Mouse (Mus musculus): ENCODE measurements at regions not wholly inside any gene's neighbourhood (a gene's known extent, or its start where the extent isn't known, plus 50 kb on each side); places are given as distances from the start of the nearest gene placed in this dataset.

DNA sequence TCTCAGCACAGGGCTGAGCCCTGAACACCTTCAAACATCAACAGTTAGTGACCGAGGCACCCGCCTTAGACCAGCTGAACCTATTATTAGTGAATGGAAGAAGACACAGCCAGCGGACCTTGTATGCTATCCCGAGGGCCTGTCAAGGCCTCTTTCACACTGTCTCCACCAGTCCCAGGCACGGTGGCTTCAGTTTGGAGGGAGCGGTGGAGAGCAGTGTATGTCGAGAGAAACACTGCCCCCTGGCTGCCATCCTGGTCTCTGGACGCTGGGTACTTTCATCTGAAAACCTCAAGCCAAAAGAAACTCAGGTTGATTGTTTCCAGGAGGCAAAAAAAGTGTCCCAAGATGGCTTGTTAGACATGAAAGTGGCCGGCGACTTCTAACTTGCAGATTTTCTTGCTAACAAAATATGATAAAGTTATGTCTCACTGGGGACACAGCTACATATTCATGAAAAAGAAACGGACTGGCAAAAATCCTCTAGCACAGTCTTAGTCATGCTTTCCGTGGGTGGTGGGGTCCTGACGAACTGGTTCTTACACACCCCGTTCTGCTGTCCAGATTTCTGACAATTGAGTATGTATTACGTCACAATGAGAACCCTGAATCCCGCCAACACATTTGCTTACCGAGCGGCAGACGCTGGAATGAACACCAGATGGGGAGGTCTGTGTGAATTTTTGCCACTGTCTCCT is 57.2 kb upstream of the Igfbp7 start:
- Histone ChIP-seq H3K4me3 (replicated peaks in 1 of 3; ENCODE audit: low read depth in 2 of 3, low read length in 2 of 3, poor library complexity in 1 of 3) (no peak overlapping the region), H3K9ac (ENCODE audit: insufficient read depth, low read depth) (no peak overlapping the region; the same call in 1 of the 2 replicates), H3K4me1 (ENCODE audit: control insufficient read depth in 1 of 2, insufficient read depth in 2 of 2) (peaks cover 2 to 21% of the 10 kb centered on the region in 2 experiments; a peak in 2 of 4 replicates), H3K27me3 (replicated peaks) (no peaks in the 10 kb centered on the region), H3K27ac (ENCODE audit: insufficient read depth, low read depth) (no peak overlapping the region), H3K36me3 (replicated peaks in 1 of 2; ENCODE audit: control insufficient read depth in 1 of 2, insufficient read depth in 1 of 2, low read length in 1 of 2) (no peaks in the 10 kb centered on the region), H3K4me2 (ENCODE audit: insufficient read depth, low read depth, poor library complexity, severe bottlenecking) (peak overlapping the region; percentile 54), H3K79me2 (replicated peaks; ENCODE audit: control insufficient read depth, extremely low read depth, insufficient read depth, poor library complexity, severe bottlenecking) (no peaks in the 10 kb centered on the region), H3K9me3 (replicated peaks; ENCODE audit: low read length) (no peaks in the 10 kb centered on the region)
- in situ Hi-C loops (cut with MboI; ENCODE audit: low pct_ligation_motif_present, low pct_unique_long_range_greater_than_20kb, low sequenced_read_pairs) (loop anchor here (5.0 to 25.0 kb wide), 2 partner anchors 113 to 347 kb away; no protein-coding TSS in a partner anchor), dilution Hi-C loops (cut with MboI; ENCODE audit: extremely low pct_ligation_motif_present, extremely low pct_unique_long_range_greater_than_20kb, low sequenced_read_pairs) (no loop called here)
- TF ChIP-seq RAD21 (IDR thresholded peaks at IDR 0.05; ENCODE audit: low read depth, low read length) = peak; percentile 63
- TF ChIP-seq SIN3A (IDR thresholded peaks at IDR 0.05; ENCODE audit: low read length) = peak; percentile 23; the same call in 1 of the 2 replicates
- TF ChIP-seq SMC3 (IDR thresholded peaks at IDR 0.05; ENCODE audit: low read depth, low read length) = peak; percentile 78
- TF ChIP-seq MAX (IDR thresholded peaks at IDR 0.05; ENCODE audit: low read length) = 0 out of 2 replicates have a peak, but pooled peaks have one; percentile 42
- peak; percentile 50 to 85 for TF ChIP-seq CTCF (conservative IDR thresholded peaks at IDR 0.05 in 1 of 2, IDR thresholded peaks at IDR 0.05 in 1 of 2; ENCODE audit: low read depth in 2 of 2, low read length in 2 of 2)
- TF ChIP-seq ZNF384 (IDR thresholded peaks at IDR 0.05; ENCODE audit: low read depth, low read length) = no peak; the same call in 1 of the 2 replicates
- TF ChIP-seq MAZ (IDR thresholded peaks at IDR 0.05; ENCODE audit: low read depth, low read length) = no peak
- TF ChIP-seq MYC (IDR thresholded peaks at IDR 0.05; ENCODE audit: low read depth, low read length) = 0 out of 2 replicates have a peak, but pooled peaks have one; percentile 29
- DNase-seq (ENCODE audit: extremely low read depth) = peak; percentile 74

DNA sequence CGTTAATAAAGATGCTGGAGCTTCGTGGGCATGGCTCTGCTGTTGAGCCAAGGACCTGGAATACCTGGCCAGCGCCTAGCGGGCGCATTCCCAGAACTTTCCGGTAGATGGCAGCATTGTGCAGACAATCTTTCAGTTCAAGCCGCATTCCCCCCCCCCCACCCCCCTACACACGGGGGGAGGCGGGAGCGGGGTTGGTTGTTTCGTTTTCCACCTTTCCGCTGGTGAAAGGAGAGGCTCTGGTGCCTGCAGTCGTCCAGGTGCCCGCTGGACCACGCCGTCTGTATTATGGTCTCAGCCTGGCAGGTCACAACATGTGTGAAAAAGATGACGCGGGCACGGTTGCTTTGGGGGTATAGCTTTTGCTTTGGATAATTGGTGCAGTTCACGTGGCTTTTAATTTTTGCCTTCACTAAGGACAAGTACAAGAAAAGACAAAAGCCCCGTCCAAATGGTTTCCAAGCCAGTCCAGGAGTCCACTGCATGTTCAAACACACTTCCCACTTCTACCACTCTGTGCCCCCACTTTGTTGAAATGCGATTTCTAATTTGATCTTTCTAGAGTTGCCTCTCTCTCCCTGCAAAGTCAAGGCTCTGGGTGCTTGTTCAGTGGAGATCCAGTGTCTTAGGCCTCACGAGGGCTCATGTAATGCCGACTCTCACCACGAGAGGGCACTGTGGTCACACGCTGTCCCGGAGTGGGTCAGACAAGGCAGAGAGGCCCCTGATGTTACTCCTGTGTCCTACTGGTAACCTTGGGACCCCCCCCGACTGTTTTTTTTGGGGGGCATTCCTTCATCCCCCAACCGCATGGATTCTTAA is 52.3 kb upstream of the Igfbp7 start:
- no peaks in the 10 kb centered on the region for H3K27me3 ChIP-seq (replicated peaks)
- H3K9ac ChIP-seq (ENCODE audit: insufficient read depth, low read depth) = peak overlapping the region; percentile 3; the same call in 1 of the 2 replicates
- no peaks in the 10 kb centered on the region for H3K79me2 ChIP-seq (replicated peaks; ENCODE audit: control insufficient read depth, extremely low read depth, insufficient read depth, poor library complexity, severe bottlenecking)
- H3K4me1 ChIP-seq (ENCODE audit: control insufficient read depth in 1 of 2, insufficient read depth in 2 of 2) = peaks cover 0 to 14% of the 10 kb centered on the region in 2 experiments; a peak in 2 of 4 replicates
- peak overlapping the region; percentile 77 for H3K4me2 ChIP-seq (ENCODE audit: insufficient read depth, low read depth, poor library complexity, severe bottlenecking)
- peak overlapping the region; percentile 13; the same call in 1 of the 2 replicates for H3K27ac ChIP-seq (ENCODE audit: insufficient read depth, low read depth)
- in situ Hi-C loops (cut with MboI; ENCODE audit: low pct_ligation_motif_present, low pct_unique_long_range_greater_than_20kb, low sequenced_read_pairs) (loop anchor here (5.0 to 25.0 kb wide), 2 partner anchors 108 to 352 kb away; no protein-coding TSS in a partner anchor), dilution Hi-C loops (cut with MboI; ENCODE audit: extremely low pct_ligation_motif_present, extremely low pct_unique_long_range_greater_than_20kb, low sequenced_read_pairs) (no loop called here)
- no peaks in the 10 kb centered on the region for H3K36me3 ChIP-seq (replicated peaks in 1 of 2; ENCODE audit: control insufficient read depth in 1 of 2, insufficient read depth in 1 of 2, low read length in 1 of 2)
- DNase-seq (ENCODE audit: extremely low read depth) = peak; percentile 91
- H3K4me3 ChIP-seq (replicated peaks in 1 of 3; ENCODE audit: low read depth in 2 of 3, low read length in 2 of 3, poor library complexity in 1 of 3) = peak overlapping the region; percentile 41 to 55 (median 53)
- H3K9me3 ChIP-seq (replicated peaks; ENCODE audit: low read length) = no peaks in the 10 kb centered on the region
- TF ChIP-seq USF2 (conservative IDR thresholded peaks at IDR 0.05; ENCODE audit: low read depth, low read length) (no peak), CHD2 (IDR thresholded peaks at IDR 0.05; ENCODE audit: low read length) (peak; percentile 73; the same call in 1 of the 2 replicates), JUN (IDR thresholded peaks at IDR 0.05; ENCODE audit: insufficient read depth, low read depth, low read length) (0 out of 2 replicates have a peak, but pooled peaks have one; percentile 37), SMC3 (IDR thresholded peaks at IDR 0.05; ENCODE audit: low read depth, low read length) (peak; percentile 81), JUND (conservative IDR thresholded peaks at IDR 0.05; ENCODE audit: low read depth, low read length) (no peak), ELF1 (IDR thresholded peaks at IDR 0.05; ENCODE audit: low read depth, low read length) (peak; percentile 46; the same call in 1 of the 2 replicates), RAD21 (IDR thresholded peaks at IDR 0.05; ENCODE audit: low read depth, low read length) (peak; percentile 88), CTCF (conservative IDR thresholded peaks at IDR 0.05 in 1 of 2, IDR thresholded peaks at IDR 0.05 in 1 of 2; ENCODE audit: low read depth in 2 of 2, low read length in 2 of 2) (peak; percentile 91 to 98), HCFC1 (IDR thresholded peaks at IDR 0.05; ENCODE audit: low read depth, low read length) (0 out of 2 replicates have a peak, but pooled peaks have one; percentile 34), MEF2A (IDR thresholded peaks at IDR 0.05; ENCODE audit: borderline replicate concordance, low read depth, low read length) (peak; percentile 59; the same call in 1 of the 2 replicates), MAZ (IDR thresholded peaks at IDR 0.05; ENCODE audit: low read depth, low read length) (peak; percentile 98), CHD1 (IDR thresholded peaks at IDR 0.05; ENCODE audit: low read depth, low read length) (peak; percentile 19; the same call in 1 of the 2 replicates), MAX (IDR thresholded peaks at IDR 0.05; ENCODE audit: low read length) (peak; percentile 42), USF1 (IDR thresholded peaks at IDR 0.05; ENCODE audit: low read depth, low read length) (no peak), UBTF (IDR thresholded peaks at IDR 0.05; ENCODE audit: low read depth, low read length) (no peak), POLR2AphosphoS2 (IDR thresholded peaks at IDR 0.05; ENCODE audit: low read depth, low read length) (no peak), NELFE (IDR thresholded peaks at IDR 0.05; ENCODE audit: low read depth, low read length) (peak; percentile 33; the same call in 1 of the 2 replicates), TBP (conservative IDR thresholded peaks at IDR 0.05; ENCODE audit: low read depth, low read length) (no peak), MYC (IDR thresholded peaks at IDR 0.05; ENCODE audit: low read depth, low read length) (peak; percentile 55; the same call in 1 of the 2 replicates), BHLHE40 (IDR thresholded peaks at IDR 0.05; ENCODE audit: low read depth, low read length) (0 out of 2 replicates have a peak, but pooled peaks have one; percentile 45), ZC3H11A (IDR thresholded peaks at IDR 0.05; ENCODE audit: low read depth, low read length) (peak; percentile 14; the same call in 1 of the 2 replicates), IRF4 (IDR thresholded peaks at IDR 0.05; ENCODE audit: low read depth, low read length) (peak; percentile 86), ETS1 (conservative IDR thresholded peaks at IDR 0.05; ENCODE audit: low read depth, low read length) (peak; percentile 24; the same call in 1 of the 2 replicates), NRF1 (IDR thresholded peaks at IDR 0.05; ENCODE audit: low read depth, low read length) (no peak)
